Mouse (Mus musculus) layer of hippocampus, adult 2 months (tissue): ENCODE results near the gene Zfp746. TPM values are rescaled to one million over a fixed set of nuclear protein-coding genes. Genes with fewer than 3 reads are reported as not detected.

Experiments
- DNase-seq, 2 experiments: peaks; one replicate each; pipeline ENCODE4 v3.0.0; 2022; ENCODE audit warnings: low spot score in 2 of 2
- H3K27ac ChIP-seq: fragments of 200-600 bp; 2 replicates; pipeline ENCODE4 v1.8.1; 2022
- H3K4me3 ChIP-seq: fragments of 200-600 bp; 2 replicates; pipeline ENCODE4 v1.8.1; 2022; ENCODE audit warnings: mild to moderate bottlenecking
- CTCF ChIP-seq: fragments of 200-600 bp; conservative IDR thresholded peaks from 2 replicates; pipeline ENCODE4 v1.8.1; 2022; ENCODE audit warnings: antibody characterized with exemption, mild to moderate bottlenecking, moderate library complexity
- microRNA-seq, 2 experiments: library from miRNA; unstranded; fragments of <30 nt; microRNA quantifications; one replicate each; pipeline ENCODE4 v1.2.0; 2021
- total RNA-seq, 2 experiments: library from RNA; stranded (reverse); gene quantifications; 2 replicates each; pipeline ENCODE4 v1.2.3; 2021

Gene Zfp746
- total RNA-seq, 2 experiments from 2014 or later, result 31.3 to 34.4 TPM

DNA sequence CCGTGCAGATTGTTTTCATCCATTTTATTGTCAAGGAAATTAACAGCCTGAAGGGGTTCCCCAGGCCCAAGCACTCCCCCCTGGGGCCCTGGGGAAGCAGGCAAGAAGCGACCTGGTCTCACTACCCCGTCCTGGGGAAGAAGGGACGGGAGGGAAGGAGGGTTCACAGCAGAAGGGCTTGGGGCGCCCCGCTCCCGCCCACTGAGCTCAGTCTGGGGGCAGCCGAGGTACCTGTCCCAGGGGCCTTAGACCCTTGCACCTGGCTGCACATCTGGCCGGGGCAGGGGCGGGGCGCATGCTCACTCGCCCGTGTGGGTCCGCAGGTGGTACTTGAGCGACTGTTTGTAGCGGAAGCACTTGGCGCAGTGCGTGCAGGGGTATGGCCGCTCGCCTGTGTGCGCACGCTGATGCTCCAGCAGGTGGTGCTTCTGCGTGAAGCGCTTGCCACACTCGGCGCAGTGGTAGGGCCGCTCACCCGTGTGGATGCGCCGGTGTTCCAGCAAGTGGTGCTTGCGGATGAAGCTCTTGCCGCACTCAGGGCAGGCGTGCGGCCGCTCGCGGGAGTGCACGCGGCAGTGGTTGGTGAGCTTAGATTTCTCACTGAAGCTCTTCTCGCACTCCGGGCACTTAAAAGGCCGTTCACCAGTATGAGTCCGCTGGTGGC is 61.9 kb downstream of the Zfp746 start:
- DNase-seq, result peak in 1 of 2 experiments; percentile 35
- no peak overlapping the region; the same call in 1 of the 2 replicates for H3K4me3 ChIP-seq
- TF ChIP-seq CTCF, result peak; percentile 32

DNA sequence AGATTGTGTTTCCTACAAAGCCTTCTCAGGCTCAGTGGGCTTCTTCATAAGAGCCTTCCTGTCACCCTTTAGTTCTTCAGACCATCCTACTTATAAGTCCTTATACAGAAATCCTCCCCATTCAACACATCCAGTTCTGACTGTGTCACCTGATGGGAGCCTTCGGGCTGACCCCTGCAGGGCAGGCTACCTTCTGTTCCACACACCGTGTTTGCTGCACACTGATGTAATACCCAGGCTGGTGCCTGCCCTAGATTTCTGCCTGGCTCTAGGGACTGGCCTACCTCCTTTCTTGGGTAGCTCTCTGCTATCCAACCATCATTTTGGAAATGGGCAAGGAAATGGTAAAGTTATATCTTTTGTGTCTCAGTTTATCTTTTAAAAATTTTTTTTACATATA is 63.7 kb downstream of the Zfp746 start:
- TF ChIP-seq CTCF, result no peak
- no peak for DNase-seq
- Histone ChIP-seq H3K27ac (no peak overlapping the region), H3K4me3 (no peak overlapping the region)

More for the DNA sequence above, 61.9 kb downstream of the Zfp746 start:
- H3K27ac ChIP-seq, result no peak overlapping the region; the same call in 1 of the 2 replicates

DNA sequence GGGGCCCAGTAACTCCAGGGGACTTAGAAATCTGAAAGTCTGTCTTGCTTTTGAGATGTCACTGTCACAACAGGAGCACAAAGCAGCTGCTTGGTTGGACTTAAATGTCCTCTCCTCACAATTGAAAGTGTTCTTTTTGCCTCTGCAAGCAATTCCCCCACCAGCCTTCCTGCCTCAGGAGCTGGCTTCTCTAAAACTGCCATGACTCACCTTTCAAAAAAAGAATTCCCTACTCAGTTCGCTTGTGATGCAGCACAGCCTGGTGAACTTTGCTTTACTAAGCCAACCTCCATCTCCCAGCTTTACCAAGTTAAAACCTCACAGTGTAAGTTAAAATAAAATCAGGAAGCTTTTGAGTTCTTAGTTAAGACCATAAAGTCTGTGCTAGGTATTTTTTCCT is 64.7 kb downstream of the Zfp746 start:
- Histone ChIP-seq H3K27ac (no peak overlapping the region), H3K4me3 (no peak overlapping the region)
- no peak for TF ChIP-seq CTCF
- no peak for DNase-seq

DNA sequence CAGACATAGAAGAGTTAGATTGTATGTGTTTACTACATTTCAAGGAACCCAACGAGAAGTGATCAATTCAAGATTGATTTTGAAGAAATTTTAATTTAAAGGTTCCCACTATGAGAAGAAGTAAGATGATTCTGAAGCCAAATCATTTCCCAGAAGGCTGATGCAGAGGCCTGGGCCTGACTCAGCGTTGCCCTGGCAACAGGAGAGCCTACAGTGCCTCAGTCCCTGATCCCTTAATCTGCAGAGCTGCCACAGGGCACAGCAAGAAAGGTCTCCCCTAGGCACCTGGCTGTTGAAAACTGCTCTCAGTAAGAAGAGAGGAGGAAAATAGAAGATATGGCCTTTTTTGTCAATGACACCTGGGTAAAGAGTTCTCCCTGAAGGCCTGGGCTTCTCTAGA is 66.4 kb downstream of the Zfp746 start:
- TF ChIP-seq CTCF, result no peak
- DNase-seq, result peak; percentile 27 to 44
- Histone ChIP-seq H3K27ac (peak overlapping the region; percentile 55; the same call in 1 of the 2 replicates), H3K4me3 (no peak overlapping the region)

DNA sequence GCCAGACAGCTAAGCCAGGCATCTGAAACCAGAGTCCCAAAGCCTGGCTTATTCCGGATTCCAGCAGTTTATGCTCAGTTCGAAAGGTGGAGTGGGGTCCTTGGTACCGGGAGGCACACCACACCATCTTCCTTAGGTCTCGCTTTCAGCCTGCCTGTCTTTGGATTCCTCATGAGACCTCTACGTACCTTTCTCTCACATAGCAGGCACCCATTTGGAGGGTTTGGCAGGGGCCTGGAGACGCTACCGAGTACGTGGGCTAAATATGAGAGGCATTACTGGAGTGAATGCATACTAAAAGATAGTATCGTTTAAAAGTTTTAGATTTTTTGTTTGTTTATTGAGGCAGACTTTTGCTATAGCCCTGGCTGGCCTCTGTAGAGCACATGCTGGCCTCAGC is 69.6 kb downstream of the Zfp746 start:
- TF ChIP-seq CTCF, result no peak
- no peak for DNase-seq
- H3K4me3 ChIP-seq, result no peak overlapping the region
- H3K27ac ChIP-seq, result no peak overlapping the region

DNA sequence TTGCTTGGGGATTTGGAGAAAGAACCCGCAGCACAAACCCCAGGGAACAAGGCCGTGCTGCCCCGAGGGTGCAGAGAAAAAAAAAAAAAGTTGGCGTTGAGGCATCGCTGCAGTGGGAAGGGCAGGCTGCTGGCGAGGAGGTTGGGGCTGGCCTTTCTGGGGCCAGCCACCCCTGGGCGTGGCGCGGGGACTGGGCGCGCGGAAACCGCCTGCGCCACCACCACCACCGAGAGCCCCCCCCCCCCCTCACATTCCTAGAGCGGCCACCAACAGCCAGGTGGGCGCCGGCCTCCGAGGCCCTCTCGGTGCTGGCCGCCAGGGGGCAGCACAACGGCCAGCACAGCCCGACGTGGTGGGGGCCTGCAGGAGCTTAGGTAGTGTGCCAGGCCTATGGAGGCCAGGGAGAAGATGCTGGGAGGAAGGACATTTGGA is 70.3 kb downstream of the Zfp746 start:
- H3K27ac ChIP-seq, result no peak overlapping the region
- peak; percentile 96 for TF ChIP-seq CTCF
- H3K4me3 ChIP-seq, result peak overlapping the region; percentile 41
- peak in 1 of 2 experiments; percentile 62 for DNase-seq

Small RNAs within 50 kb of the gene (microRNA-seq; reads per million reads assigned to microRNA genes)
- 0 reads per million in 2 experiments for gene Gm24563

Other genes with a start within 250 kb of the Zfp746 start
- gene Zfp282, start 209.4 kb downstream of the Zfp746 start, total RNA-seq, result 10 to 100 TPM; 13.3 to 13.5 TPM
- 10 to 100 TPM; 20.6 to 22.0 TPM for gene Zfp212, start 166.1 kb downstream of the Zfp746 start, total RNA-seq
- gene Zfp956, start 133.2 kb downstream of the Zfp746 start, total RNA-seq, result 10 to 100 TPM; 25.1 to 26.2 TPM
- gene Zfp777, start 37.7 kb downstream of the Zfp746 start, total RNA-seq, result 10 to 100 TPM; 36.8 to 37.4 TPM